Mouse (Mus musculus) frontal cortex, adult 2 months (tissue): ENCODE results near the gene Abcb8. TPM values are rescaled to one million over a fixed set of nuclear protein-coding genes. Genes with fewer than 3 reads are reported as not detected.
A peak's percentile ranks its signal among the peaks of the same experiment; 100 is the strongest.

Experiments
- DNase-seq, 2 experiments: peaks; one replicate each; pipeline ENCODE4 v3.0.0; 2022; ENCODE audit warnings: low spot score in 1 of 2; ENCODE audit errors: extremely low spot score in 1 of 2
- polyA plus RNA-seq: library from polyadenylated mRNA; depleted of rRNA; stranded (reverse); fragments of >200 nt; gene quantifications from 2 replicates; pipeline ENCODE4 v1.2.3, GENCODE M21; 2012

Gene Abcb8
- polyA plus RNA-seq, 1 experiment: 53.9 TPM

- peak in 1 of 2 experiments; percentile 61 for DNase-seq
Measured at GRCm38 (mm10) chr5:24424861-24425411, 31.5 kb downstream of the Abcb8 start.

GRCm38 (mm10) chr5:24425421-24426036, 32.1 kb downstream of the Abcb8 start:
- peak in 1 of 2 experiments; percentile 38 for DNase-seq

GRCm38 (mm10) chr5:24426037-24426432, 32.6 kb downstream of the Abcb8 start:
- no peak for DNase-seq

- DNase-seq: no peak
Measured at GRCm38 (mm10) chr5:24426556-24427284, 33.3 kb downstream of the Abcb8 start.

GRCm38 (mm10) chr5:24427285-24427633, 33.8 kb downstream of the Abcb8 start:
- DNase-seq: no peak

GRCm38 (mm10) chr5:24427981-24428402, 34.5 kb downstream of the Abcb8 start:
- no peak for DNase-seq

- DNase-seq: no peak
Measured at GRCm38 (mm10) chr5:24428596-24428995, 35.1 kb downstream of the Abcb8 start.

GRCm38 (mm10) chr5:24433993-24434392, 40.5 kb downstream of the Abcb8 start:
- DNase-seq: no peak

GRCm38 (mm10) chr5:24441187-24441586, 47.7 kb downstream of the Abcb8 start:
- no peak for DNase-seq

GRCm38 (mm10) chr5:24442029-24442428, 48.6 kb downstream of the Abcb8 start:
- DNase-seq: no peak

- DNase-seq: no peak
Measured at GRCm38 (mm10) chr5:24443204-24443603, 49.7 kb downstream of the Abcb8 start.

GRCm38 (mm10) chr5:24443927-24444326, 50.5 kb downstream of the Abcb8 start:
- no peak for DNase-seq

- DNase-seq: peak; percentile 80 to 94
Measured at GRCm38 (mm10) chr5:24444746-24445427, 51.4 kb downstream of the Abcb8 start, which contains the start of gene Fastk. TSS of gene Fastk (minus strand) at chr5:24445287.

- no peak for DNase-seq
Measured at GRCm38 (mm10) chr5:24445428-24446080, 52.1 kb downstream of the Abcb8 start.

- no peak for DNase-seq
Measured at GRCm38 (mm10) chr5:24446630-24447029, 53.2 kb downstream of the Abcb8 start.

GRCm38 (mm10) chr5:24447624-24448298, 54.3 kb downstream of the Abcb8 start, which contains the start of gene Tmub1:
TSS of gene Tmub1 (minus strand) at chr5:24447854.
- peak; percentile 73 to 87 for DNase-seq

- DNase-seq: peak in 1 of 2 experiments; percentile 80
Measured at GRCm38 (mm10) chr5:24451264-24452029, 58.0 kb downstream of the Abcb8 start.

GRCm38 (mm10) chr5:24452030-24452690, 58.7 kb downstream of the Abcb8 start, which contains the start of gene Agap3:
TSS of gene Agap3 (plus strand) at chr5:24452177.
- peak in 1 of 2 experiments; percentile 42 for DNase-seq
